Comparison of ENCODE assay signal across 10 mouse cellular contexts in genomic region chr8:90849462-90850050, GRCm38 (mm10). TPM values are rescaled to one million over a fixed set of nuclear protein-coding genes. Genes with fewer than 3 reads are reported as not detected.
DNase-seq lines count a peak whose midpoint lies in the region; ATAC-seq lines count a peak whose summit lies in the region.
"Had no signal": no experiment of that assay in that cellular context is flagged by ENCODE, and none has a peak within 500 bp of the region (broad histone marks: within the 10 kb centered on the region; RNA-seq: fewer than 3 reads in every experiment).

No protein-coding gene starts in this region.

- 57% methylated on average over 11 of the region's 11 CpGs for WGBS in kidney, embryonic 15.5 days
- 51% methylated on average over 11 of the region's 11 CpGs for WGBS in forebrain, embryonic 14.5 days

- no peak overlapping the region for H3K4me2 ChIP-seq in kidney, embryonic 15.5 days
- H3K4me2 ChIP-seq in forebrain, embryonic 14.5 days (ENCODE audit: low read length): no peak overlapping the region

- H3K9me3 ChIP-seq in kidney, embryonic 15.5 days (replicated peaks): no peaks in the 10 kb centered on the region
- H3K9me3 ChIP-seq in forebrain, embryonic 14.5 days (replicated peaks; ENCODE audit: control insufficient read depth, low read length): no peaks in the 10 kb centered on the region

- no peak overlapping the region for H3K4me3 ChIP-seq in kidney, embryonic 15.5 days (replicated peaks)
- no peak overlapping the region for H3K4me3 ChIP-seq in forebrain, embryonic 14.5 days (ENCODE audit: low read depth, low read length)

- no peak overlapping the region for H3K27ac ChIP-seq in kidney, embryonic 15.5 days
- peak overlapping the region; percentile 41; the same call in 1 of the 2 replicates for H3K27ac ChIP-seq in forebrain, embryonic 14.5 days (ENCODE audit: low read depth, low read length)

- H3K27me3 ChIP-seq in kidney, embryonic 15.5 days: no peaks in the 10 kb centered on the region
- H3K27me3 ChIP-seq in forebrain, embryonic 14.5 days (replicated peaks; ENCODE audit: control insufficient read depth, insufficient read depth, low read length): no peaks in the 10 kb centered on the region

- H3K36me3 ChIP-seq in kidney, embryonic 15.5 days: no peaks in the 10 kb centered on the region
- H3K36me3 ChIP-seq in forebrain, embryonic 14.5 days (ENCODE audit: control insufficient read depth, insufficient read depth, low read length): no peaks in the 10 kb centered on the region

- peaks cover 17% of the 10 kb centered on the region for H3K4me1 ChIP-seq in kidney, embryonic 15.5 days
- H3K4me1 ChIP-seq in forebrain, embryonic 14.5 days (ENCODE audit: control insufficient read depth, insufficient read depth, low read length): peaks cover 18% of the 10 kb centered on the region

- no peak for DNase-seq in kidney, postnatal 10 days
- peak; percentile 78 for DNase-seq in forebrain, embryonic 14.5 days (ENCODE audit: low spot score)
- peak; percentile 48 to 68 for DNase-seq in left cerebral cortex, postnatal 36 days (ENCODE audit: low spot score in 2 of 2)
- peak; percentile 60 for DNase-seq in right cerebral cortex, adult 2 months (ENCODE audit: low spot score in 2 of 2)
- no peak for DNase-seq in spleen, postnatal 36 days (ENCODE audit: low spot score in 2 of 2)
- no peak for DNase-seq in heart, postnatal 25 days (ENCODE audit: low spot score)

- H3K9ac ChIP-seq in kidney, embryonic 15.5 days: no peak overlapping the region
- peak overlapping the region; percentile 41; the same call in 1 of the 2 replicates for H3K9ac ChIP-seq in forebrain, embryonic 14.5 days (ENCODE audit: low read length)

- intact Hi-C loops in left cerebral cortex, postnatal 36 days (cut with DNase I): no loop called here
- intact Hi-C loops in heart, postnatal 25 days (cut with DNase I): no loop called here

- 0 out of 2 replicates have a peak, but pooled peaks have one; percentile 30 for ATAC-seq in kidney, embryonic 15.5 days (replicated peaks; ENCODE audit: low FRiP score)
- peak; percentile 65; the same call in 1 of the 2 replicates for ATAC-seq in forebrain, embryonic 14.5 days
- no peak for ATAC-seq in megakaryocyte-erythroid progenitor cell, adult 5-6 weeks (replicated peaks; ENCODE audit: low FRiP score, low TSS enrichment, poor library complexity, severe bottlenecking)

RNA-seq across cellular contexts. Expression of gene Chd9, which starts 21.4 kb away (rescaled TPM):
- 74.6 and 80.4 TPM in 2 replicates for polyA plus RNA-seq in kidney, embryonic 15.5 days (2015; fragmentation: Nextera tagmentation; extraction: Ambion mirVana)
- polyA plus RNA-seq in forebrain, embryonic 14.5 days (2014; fragmentation: Nextera tagmentation; extraction: Ambion mirVana): 95.6 and 110 TPM in 2 replicates
- 100 to 1,000 TPM; 183 to 217 TPM for total RNA-seq in left cerebral cortex, postnatal 36 days (2021)
- total RNA-seq in megakaryocyte-erythroid progenitor cell, adult 5-6 weeks (2014; fragmentation: Nextera tagmentation): 43.1 and 47.2 TPM in 2 replicates
- 57.7 and 59.8 TPM in 2 replicates for total RNA-seq in megakaryocyte-erythroid progenitor cell, adult 5-6 weeks (2017)
- total RNA-seq in heart, postnatal 25 days (2021): 10 to 100 TPM; 52.7 to 53.4 TPM

RNA-seq across cellular contexts. Expression of gene Gm19935, which starts 32.4 kb away (rescaled TPM):
- not detected in 2 replicates for polyA plus RNA-seq in kidney, embryonic 15.5 days (2015; fragmentation: Nextera tagmentation; extraction: Ambion mirVana)
- 0.22 and 0.48 TPM in 2 replicates for polyA plus RNA-seq in forebrain, embryonic 14.5 days (2014; fragmentation: Nextera tagmentation; extraction: Ambion mirVana)
- 1 to 10 TPM; 1.4 TPM for total RNA-seq in left cerebral cortex, postnatal 36 days (2021)
- total RNA-seq in megakaryocyte-erythroid progenitor cell, adult 5-6 weeks (2014; fragmentation: Nextera tagmentation): not detected in 2 replicates
- total RNA-seq in megakaryocyte-erythroid progenitor cell, adult 5-6 weeks (2017): not detected in 2 replicates
- not detected for total RNA-seq in heart, postnatal 25 days (2021)
- total RNA-seq: hematopoietic stem cell, adult 5-6 weeks had no signal
- polyA plus RNA-seq: liver, adult 2 months had no signal

Comparison
In these comparisons a context has a peak if more than half of its experiments do, and no peak if none do; other contexts are left out.
1. DNase-seq: peak in forebrain, embryonic 14.5 days (single experiment), left cerebral cortex, postnatal 36 days (2 of 2) and right cerebral cortex, adult 2 months (2 of 2); none in kidney, postnatal 10 days (single experiment), spleen, postnatal 36 days (0 of 2) and heart, postnatal 25 days (single experiment).